Mouse (Mus musculus): ENCODE data around the gene Zfp715.
"Not testable (repeated sequence)": the region's sequence is repeated elsewhere in the genome, so short reads cannot be mapped to it uniquely, and the experiment has no call there.

The Zfp715 gene

DNA sequence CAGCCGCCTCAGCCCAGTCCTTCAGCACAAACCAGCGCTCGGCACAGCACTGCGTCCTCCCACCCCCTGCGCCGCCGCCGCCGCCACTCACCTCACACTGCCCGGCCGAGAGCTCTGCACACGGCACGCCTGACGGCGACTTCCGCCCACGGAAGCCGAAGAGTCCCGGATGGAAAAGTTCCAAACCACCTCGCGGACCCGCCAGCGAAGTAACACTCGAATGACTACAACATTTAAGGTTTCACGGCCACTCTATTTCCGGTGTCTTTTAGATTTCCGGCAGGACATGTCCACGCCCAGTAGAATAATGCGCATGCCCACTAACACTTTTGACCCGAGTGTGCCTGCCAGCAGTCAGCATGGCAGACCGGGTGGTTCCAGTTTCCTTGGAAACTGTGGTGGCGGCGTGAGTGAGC is at the start of gene Zfp715:
Zfp715 (minus strand) TSS at position 282 of the 416 bp plus-strand sequence.
- DNase-seq (ENCODE audit: low spot score), result peak; percentile 91

DNA sequence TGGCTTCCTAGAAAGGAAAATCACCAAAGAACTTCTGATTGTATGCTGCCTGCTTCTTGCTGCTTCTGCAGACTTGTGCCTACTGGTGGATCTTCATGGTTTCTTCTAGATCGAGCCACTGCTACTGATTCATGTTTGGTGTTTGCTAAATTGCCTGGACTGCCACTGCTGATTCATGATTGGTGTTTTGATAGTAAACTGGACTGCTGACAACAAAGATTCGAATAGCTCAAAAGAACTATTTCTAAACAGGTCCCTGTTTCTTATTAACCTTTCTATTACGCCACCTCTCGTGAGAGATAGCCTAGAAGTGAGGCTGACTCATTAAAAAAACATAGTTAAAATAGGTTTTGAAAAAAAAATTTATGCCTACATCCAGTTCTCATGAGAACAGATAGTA is 48.9 kb upstream of the Zfp715 start:
- no peak for DNase-seq (ENCODE audit: low spot score)

DNA sequence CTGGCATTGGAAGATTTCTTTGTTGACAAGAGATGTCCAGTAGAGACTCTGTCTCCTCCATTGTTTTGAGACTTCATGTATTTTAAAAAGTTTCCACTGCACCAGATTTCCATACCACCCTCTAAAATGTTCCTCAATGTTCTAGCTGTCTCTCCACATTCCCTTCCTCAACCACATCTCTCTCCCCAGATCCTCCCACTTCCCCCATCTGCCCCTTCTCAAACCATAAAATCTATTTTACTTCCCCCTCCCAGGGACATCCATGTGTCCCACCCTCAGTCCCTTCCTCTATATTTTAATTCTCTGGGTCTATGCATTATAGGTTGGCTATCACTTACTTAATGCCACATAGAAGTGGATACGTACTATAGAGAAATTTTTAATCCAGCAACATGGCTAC is 48.3 kb upstream of the Zfp715 start:
- no peak for DNase-seq (ENCODE audit: low spot score)

DNA sequence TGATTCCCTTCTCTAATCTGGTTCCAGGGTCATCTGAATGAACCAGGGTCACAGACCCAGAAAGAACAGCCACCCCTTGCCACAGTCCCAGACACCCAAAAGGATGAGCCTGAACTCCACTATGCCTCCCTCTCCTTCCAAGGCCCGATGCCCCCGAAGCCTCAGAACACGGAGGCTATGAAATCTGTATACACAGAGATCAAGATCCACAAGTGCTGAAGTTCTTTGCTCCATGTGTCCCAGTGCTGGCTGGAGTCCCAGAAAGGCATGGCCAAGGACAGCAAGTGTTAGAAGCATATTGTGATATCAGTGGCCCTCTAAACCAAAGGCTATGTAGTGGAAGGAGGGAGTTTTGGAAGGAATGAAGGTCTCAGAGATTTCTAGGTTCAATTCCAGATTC is 45.5 kb upstream of the Zfp715 start:
- peak; percentile 58 for DNase-seq (ENCODE audit: low spot score)

DNA sequence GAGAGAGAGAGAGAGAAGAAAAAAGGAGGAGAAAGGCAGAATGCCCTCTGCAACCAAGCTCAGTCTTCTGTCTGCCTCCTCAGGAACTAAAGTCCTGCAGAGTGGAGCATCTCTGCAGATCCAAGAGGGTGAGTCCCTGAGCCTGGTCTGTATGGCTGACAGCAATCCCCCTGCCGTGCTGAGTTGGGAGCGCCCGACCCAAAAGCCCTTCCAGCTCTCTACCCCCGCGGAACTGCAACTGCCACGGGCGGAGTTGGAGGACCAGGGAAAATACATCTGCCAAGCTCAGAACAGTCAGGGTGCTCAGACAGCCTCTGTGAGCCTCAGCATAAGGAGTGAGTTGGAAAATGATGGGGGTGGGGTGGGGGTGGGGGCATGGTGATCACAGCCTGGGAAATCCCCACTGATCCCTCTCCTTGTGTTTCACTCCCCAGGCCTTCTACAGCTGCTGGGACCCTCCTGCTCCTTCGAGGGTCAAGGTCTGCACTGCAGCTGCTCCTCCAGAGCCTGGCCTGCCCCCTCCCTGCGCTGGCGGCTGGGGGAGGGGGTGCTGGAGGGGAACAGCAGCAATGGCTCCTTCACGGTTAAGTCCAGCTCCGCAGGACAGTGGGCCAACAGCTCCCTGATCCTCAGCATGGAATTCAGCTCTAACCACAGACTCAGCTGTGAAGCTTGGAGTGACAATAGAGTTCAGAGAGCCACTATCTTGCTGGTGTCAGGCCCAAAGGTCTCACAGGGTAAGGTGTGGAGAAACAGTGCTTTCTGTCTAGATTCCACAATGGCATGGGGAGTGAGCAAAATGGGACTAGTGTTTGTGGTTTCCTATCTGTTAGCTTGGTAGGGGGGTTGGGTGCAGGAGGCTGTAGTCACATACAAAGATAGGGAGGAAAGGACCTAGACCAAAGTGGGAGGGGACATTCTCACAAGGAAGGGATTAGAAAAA is 42.1 kb upstream of the Zfp715 start:
- DNase-seq (ENCODE audit: low spot score), result no peak

DNA sequence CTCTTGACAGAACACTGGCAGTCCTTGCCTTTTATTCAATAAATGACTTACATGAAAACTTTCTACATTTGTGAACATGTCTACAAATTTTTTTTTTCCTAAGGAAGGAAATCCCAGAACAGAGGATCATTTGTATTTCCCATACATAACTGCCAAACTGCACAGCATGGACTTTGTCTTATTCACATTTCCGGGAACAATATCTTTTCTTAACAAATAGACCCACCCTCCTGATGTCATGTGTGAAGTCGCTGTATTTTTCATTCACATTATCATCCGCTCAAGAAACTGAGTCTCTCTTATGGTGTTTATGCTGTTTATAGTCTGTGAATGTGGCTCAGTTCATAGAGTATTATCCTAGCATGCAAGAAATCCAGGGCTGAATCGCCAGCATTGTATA is 40.7 kb upstream of the Zfp715 start:
- DNase-seq (ENCODE audit: low spot score), result no peak

DNA sequence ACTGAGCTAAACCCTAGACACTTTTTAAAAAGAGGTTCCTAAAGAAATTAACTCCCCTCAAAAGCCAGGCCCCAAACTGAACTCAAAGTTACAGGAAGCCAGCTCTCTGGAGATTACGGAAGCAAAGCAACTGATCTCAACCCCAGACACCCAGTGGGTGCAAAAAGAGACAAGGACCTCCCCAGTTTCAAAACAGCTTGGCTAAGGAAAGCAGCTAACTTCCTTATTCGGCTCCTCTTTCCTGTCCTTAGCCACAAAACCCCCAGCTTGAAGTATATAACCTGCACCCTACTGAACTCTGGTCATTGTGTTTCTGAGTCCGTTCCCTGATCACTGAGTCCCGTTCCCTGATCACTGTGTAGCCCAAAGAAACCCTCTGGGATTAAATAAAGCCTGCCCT is 40.0 kb upstream of the Zfp715 start:
- DNase-seq (ENCODE audit: low spot score), result no peak

DNA sequence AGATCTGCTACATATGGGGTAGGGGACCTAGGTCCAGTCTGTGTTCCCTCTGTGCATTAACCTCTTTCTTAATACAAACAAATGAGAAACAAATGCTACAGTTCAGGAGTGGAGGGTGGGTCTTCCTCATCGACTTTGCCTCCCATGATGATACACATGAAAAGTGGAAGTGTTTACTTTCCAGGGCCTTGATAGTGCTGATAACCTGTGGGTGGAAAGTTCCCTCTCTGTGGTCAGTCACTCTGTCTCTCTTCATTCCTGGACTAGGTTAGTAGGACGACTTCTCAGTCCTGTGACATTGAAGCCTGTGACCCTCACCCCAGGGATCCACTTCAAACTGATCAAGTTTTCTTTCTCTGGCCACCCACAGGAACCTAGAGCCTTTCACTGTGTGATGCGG is 38.1 kb upstream of the Zfp715 start, which contains the start of gene Siglecf:
Siglecf (plus strand) TSS at position 188 of the 400 bp plus-strand sequence.
- no peak for DNase-seq (ENCODE audit: low spot score)

DNA sequence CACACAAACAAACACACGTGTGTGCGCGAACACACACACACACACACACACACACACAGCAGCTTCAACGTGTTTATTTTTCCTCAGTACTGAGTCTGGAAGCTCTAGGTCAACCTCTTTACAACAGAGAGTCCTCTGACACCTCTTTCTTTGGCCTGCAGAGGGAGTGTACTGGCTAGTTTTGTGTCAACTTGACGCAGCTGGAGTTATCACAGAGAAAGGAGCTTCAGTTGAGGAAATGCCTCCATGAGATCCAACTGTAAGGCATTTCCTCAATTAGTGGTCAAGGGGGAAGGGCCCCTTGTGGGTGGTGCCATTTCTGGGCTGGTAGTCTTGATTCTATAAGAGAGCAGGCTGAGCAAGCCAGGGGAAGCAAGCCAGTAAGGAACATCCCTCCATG is 36.5 kb upstream of the Zfp715 start:
- DNase-seq (ENCODE audit: low spot score), result not testable (repeated sequence)

DNA sequence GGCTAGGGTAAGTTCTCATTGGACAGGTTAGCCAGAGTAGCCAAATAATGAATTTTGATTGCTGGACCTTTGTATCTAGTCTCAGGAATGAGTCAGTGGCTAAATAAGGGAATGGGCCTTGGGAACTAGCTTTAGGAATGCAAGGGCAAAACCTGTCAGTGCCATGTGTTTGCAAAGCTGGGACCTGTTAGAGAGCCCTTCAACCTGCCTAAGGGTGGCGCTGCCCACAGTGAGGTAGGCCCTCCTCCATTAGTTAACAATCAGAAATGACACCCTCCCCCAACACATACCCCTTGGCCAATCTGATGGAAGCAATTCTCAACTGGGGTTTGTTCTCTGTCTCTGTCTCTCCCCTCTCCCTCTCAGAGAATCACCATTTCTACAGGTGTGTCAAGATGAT is 33.5 kb upstream of the Zfp715 start:
- DNase-seq (ENCODE audit: low spot score), result no peak

DNA sequence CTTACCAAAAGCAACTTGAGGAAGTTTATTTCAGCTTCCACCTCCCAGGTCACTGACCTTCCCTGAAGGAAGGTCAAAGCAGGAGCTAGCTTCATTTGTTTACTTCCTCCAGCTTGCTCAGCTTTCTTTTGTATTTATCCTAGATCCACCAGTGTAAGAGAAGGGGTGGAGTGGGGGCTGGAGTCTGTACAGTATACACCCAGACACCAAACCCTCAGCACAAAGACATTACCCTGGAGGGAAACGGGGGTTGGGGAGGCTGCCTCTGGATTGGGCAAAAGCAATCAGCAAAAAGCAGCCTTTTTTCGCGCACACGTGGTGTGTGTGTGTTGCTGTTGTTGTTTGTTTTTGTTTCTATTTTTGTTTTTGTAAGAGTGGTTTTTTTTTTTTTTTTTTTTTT is 33.1 kb upstream of the Zfp715 start:
- DNase-seq (ENCODE audit: low spot score), result no peak

DNA sequence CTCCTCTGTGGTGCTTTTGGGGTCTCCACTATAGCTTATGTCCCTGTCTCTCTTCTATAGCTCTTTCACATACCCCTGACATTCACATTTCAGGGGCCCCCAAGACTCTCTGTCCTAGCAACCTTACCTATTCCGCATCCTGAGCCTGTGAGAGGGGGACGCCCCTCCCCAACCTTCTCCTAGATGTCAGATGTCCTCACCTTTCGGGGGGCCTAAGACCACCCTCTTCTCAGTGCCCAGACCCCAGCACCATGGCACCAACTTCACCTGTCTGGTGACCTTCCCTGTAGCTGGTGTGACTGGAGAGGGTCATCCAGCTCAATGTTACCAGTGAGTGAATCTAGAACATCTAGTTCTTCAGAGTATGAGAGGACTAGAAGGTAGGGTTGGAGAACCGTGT is 31.4 kb upstream of the Zfp715 start:
- DNase-seq (ENCODE audit: low spot score), result no peak

DNA sequence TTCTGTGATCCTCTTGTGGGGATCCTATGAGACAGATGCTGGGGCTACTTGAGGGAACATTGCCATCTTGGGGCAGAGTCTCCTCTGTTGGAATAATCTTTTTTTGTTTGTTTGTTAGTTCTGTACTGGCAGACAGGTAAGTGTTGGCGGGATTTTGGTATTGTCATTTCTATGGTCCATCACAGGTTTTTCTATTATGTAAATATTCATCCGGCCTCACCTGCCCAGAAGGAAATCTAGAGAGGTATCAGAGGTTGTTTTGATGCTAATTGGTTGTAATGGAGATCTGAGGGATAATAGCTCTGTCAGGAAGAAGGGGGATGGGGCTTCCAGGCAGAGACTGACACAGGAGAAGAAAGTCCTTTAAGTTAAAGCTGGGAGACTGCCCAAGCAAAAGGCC is 30.9 kb upstream of the Zfp715 start:
- no peak for DNase-seq (ENCODE audit: low spot score)

DNA sequence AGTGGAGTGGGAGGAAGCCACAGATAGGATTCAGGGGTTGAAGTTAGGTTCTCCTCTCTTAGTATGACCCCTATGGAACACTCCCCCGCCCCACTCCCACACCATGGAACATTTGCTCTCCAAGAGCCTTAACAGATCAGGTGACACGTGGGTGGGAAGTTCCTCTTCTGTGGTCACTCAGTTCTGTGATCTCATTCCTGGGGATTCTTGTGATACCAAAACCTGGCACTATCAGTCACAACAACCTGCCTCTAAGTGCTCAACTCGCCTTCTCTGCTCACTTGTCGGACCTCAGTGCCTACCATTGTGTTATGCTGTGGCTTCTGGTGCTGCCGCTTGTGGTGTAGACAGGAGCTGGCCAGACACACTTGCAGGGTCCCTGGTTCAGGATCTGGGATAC is 30.1 kb upstream of the Zfp715 start:
- DNase-seq (ENCODE audit: low spot score), result no peak

DNA sequence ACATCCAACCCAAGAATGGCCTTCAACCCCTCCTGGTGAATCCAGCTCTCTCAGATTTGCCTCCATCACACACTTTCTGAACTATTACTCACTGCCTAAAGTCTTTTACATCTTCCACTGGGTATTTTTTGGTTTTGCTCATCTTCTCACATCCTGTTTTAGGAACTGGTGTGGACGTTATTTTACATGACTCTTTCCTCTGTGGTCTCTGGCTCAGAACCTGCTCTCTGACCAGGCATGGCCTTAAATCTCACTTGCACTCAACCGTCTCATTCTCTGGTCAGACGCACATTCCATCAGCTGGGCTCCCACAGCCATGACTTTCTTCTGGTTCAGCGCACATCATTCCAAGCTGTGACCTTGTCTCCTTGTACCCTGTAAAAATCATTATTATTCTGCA is 27.7 kb upstream of the Zfp715 start:
- no peak for DNase-seq (ENCODE audit: low spot score)

DNA sequence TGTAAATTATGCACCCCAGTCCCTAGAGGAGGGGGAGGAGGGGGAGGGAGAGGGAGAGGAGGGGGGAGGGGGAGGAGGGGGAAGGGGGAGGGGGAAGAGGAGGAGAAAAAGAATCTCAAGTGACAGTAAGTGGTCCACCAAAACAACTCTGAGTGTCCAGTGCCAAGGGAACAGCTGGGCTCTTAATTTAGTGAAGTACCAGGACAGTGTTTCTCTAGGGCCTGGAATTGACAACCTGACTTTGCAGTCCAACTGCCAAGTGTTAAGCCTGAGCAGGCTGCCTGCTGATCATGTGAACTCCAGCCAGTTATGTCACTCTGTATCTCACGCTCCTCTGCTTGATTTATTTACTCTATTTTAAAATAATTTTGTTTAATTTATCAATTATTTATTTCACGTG is 20.8 kb upstream of the Zfp715 start:
- no peak for DNase-seq (ENCODE audit: low spot score)

DNA sequence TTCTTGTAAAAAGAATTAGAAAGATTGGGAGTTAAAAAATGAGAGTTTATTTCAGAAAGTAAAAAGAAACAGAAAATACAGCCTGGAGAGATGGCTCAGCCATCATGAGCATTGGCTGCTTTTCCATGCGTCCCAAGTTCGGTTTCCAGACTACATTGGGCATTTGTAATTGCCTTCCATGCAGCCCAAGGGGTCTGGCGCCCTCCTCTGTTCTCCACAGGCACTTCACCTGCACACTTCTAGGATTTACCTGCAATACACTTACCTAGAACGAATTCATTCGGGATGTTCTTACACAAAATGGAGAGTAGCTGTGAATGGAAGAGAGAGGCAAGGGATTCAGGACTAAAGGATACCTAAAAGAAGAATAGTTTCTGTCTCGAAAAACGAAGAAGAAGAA is 20.1 kb upstream of the Zfp715 start:
- no peak for DNase-seq (ENCODE audit: low spot score)

DNA sequence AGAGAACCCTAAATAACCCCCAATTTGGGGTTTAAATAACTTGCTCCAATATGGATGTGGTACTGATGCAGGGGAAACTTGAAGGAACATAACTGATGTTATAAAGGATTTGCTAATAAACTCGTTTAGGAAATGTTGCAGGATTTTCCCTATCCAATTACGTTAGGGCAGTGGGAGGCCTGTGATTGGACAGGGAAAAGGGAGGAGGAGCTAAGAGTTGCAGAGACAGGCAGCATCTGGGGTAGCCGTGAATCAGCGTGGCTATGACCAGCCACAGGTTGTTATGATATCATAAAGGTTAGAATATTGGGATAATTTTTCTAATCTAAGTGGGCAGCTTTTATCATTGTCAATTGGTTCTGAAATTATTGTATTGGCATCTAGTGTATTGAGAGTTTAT is 15.0 kb upstream of the Zfp715 start:
- no peak for DNase-seq (ENCODE audit: low spot score)

DNA sequence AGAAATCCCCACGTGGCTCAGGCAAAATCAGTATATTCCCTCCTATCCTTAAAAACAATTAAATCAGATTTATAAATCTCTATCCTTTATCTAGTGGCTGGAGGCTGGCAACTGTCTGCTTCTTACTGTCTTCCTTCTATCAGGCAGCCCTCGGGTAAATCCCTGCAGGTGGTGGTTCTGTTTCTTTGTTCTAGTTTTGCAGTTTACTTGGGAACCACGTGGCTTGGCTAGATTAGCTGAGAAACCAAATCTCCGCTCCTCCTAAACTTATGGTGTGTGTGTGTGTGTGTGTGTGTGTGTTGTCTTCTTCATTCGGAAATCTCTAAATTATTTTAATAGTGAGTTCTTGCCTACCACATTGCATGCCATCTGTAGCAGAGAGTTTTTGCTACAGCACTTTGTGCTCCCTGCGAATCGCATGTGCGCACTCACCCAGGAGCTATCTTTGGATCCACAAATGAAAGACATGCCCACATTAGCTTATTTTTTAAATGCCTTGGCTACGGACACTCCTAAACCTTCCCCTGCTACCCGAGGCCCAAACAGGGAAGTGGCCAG is 13.2 kb upstream of the Zfp715 start:
- DNase-seq (ENCODE audit: low spot score), result no peak

DNA sequence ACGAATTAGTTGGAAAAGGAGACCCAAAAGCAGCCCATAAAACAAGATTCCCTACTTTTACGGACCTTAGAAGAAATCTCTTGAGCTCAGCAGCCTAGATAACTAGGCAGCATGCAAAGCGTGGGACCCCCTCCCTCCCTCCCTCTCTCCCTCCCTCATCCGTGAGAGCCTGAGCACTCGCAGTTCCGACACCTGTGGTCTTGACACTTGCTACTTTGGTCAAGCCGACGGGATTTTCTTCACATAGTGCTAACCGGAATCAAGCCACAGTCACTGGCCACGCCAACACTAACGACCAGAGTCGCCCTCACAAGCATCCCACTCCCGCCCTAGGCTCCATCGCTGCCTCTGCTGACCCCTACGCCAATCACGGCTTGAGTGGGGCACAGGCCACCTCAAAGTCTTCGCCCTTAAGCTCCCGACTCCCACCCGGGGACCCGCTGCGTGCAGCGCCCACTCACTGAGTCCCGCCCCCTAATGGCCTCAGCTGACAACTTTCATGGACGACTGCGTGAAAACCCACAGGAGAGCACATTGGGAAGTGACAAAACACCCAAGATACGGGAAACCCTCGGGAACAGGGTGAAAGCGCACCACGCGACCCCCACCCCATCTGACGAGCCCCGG is 595 bp downstream of the Zfp715 start:
- no peak for DNase-seq (ENCODE audit: low spot score)

DNA sequence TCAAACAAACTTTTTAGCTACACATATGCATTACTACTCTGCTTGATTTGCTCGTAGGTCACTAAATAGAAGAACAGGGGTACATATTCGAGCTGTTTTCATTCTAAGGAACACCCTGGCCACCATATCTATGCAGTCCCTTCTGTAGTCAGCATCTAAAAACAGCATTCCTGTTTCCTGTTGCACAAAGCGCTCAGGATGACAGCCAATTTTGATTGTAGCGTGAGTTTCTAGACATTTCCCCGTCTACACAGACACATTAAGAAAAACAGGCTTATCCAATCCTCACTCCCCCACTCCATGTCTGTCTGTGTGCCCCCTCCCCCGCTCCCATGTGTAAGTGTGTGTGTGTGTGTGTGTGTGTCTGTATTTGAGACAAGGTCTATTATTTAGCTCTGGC is 1.5 kb downstream of the Zfp715 start:
- DNase-seq (ENCODE audit: low spot score), result no peak

DNA sequence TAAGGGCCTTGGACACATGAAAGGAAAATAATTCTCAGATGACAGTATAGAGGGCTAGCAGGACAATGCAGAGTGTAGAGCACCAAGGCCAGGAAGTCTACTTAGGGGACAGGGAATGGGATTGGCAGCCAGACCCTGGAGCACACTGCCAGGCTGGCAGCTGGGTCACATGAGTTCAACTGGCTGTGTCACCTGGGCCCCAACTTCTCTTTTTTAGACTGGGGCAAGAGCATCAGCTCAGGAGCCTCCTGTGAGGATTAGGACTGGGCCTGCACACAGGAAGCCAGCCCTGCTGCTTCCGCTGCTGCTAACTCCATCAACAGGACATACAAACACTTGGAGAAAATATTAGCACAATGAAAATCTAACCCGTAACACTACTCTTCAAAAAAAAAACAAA is 4.0 kb downstream of the Zfp715 start:
- no peak for DNase-seq (ENCODE audit: low spot score)

DNA sequence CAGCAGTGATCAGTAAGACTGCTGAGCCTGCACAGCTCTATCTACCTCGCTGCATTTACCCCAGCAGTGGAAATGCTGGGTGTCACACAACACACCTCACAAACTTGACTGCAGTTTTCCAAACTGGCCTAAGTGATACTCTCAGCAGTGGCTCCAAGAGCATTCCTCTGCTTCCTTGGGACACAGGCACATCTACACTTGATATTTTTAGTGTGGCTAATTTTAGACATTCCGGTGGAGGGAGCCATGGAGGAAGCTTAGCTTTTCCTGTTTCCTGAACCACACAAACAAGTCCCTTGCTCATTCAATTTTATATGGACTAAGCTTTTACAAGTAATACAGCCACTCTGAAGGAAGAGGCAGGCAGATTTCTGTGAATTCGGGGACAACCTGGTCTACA is 7.9 kb downstream of the Zfp715 start:
- DNase-seq (ENCODE audit: low spot score), result no peak
